Mouse (Mus musculus) stomach, embryonic 15.5 days (tissue): ENCODE results near the gene Adgra1. TPM values are rescaled to one million over a fixed set of nuclear protein-coding genes. Genes with fewer than 3 reads are reported as not detected.

Source experiments
- ATAC-seq: fragments of 200-750 bp; cut with Nextera tagmentation; 2 replicates; pipeline ENCODE4 v1.8.0; 2017; ENCODE audit warnings: low read depth, moderate number of reproducible peaks, moderate TSS enrichment; ENCODE audit not compliant: insufficient read depth, low FRiP score
- H3K27ac ChIP-seq: fragments of 300-500 bp; sonication (generic); 2 replicates; pipeline ENCODE4 v1.5.1; 2015; ENCODE audit warnings: mild to moderate bottlenecking, inconsistent platforms
- H3K27me3 ChIP-seq: fragments of 300-500 bp; sonication (generic); replicated peaks from 2 replicates; pipeline ENCODE4 v1.6.1; 2015; ENCODE audit warnings: inconsistent platforms
- H3K36me3 ChIP-seq: fragments of 300-500 bp; sonication (generic); 2 replicates; pipeline ENCODE4 v1.6.1; 2015; ENCODE audit warnings: inconsistent platforms
- H3K4me1 ChIP-seq: fragments of 300-500 bp; sonication (generic); 2 replicates; pipeline ENCODE4 v1.6.1; 2015; ENCODE audit warnings: inconsistent platforms
- H3K4me2 ChIP-seq: fragments of 300-500 bp; sonication (generic); 2 replicates; pipeline ENCODE4 v1.6.1; 2015; ENCODE audit warnings: mild to moderate bottlenecking, inconsistent platforms
- H3K4me3 ChIP-seq: fragments of 300-500 bp; sonication (generic); replicated peaks from 2 replicates; pipeline ENCODE4 v1.5.1; 2015; ENCODE audit warnings: inconsistent platforms
- H3K9ac ChIP-seq: fragments of 300-500 bp; sonication (generic); 2 replicates; pipeline ENCODE4 v1.6.1; 2015; ENCODE audit warnings: inconsistent platforms
- H3K9me3 ChIP-seq: fragments of 300-500 bp; sonication (generic); 2 replicates; pipeline ENCODE4 v1.6.1; 2016; ENCODE audit warnings: inconsistent platforms
- WGBS: fragments of 180-500 bp; shearing (Covaris S2); methylation state at CpG from one replicate; pipeline ENCODE4 v1.1.7; 2015; 5-methylcytosine and 5-hydroxymethylcytosine counted together
- polyA plus RNA-seq: library from polyadenylated mRNA; unstranded; fragments of >200 nt; fragmentation: Nextera tagmentation; extraction: Ambion mirVana; gene quantifications from 2 replicates; pipeline ENCODE4 v1.2.1, GENCODE M21; 2015

Gene Adgra1
- polyA plus RNA-seq, 1 experiment from 2014 or later, result 0.64 TPM

GRCm38 (mm10) chr7:139914141-139915047, 80.4 kb downstream of the Adgra1 start:
- no peak overlapping the region for H3K27ac ChIP-seq
- H3K9me3 ChIP-seq, result no peaks in the 10 kb centered on the region
- peaks cover 9% of the 10 kb centered on the region; the same call in 1 of the 2 replicates for H3K27me3 ChIP-seq
- peak overlapping the region; percentile 28 for H3K4me3 ChIP-seq
- H3K4me1 ChIP-seq, result peaks cover 5% of the 10 kb centered on the region; the same call in 1 of the 2 replicates
- no peak overlapping the region for H3K9ac ChIP-seq
- WGBS, result 11% methylated on average over 29 of the region's 29 CpGs
- ATAC-seq, result 0 out of 2 replicates have a peak, but pooled peaks have one; percentile 66
- H3K4me2 ChIP-seq, result peak overlapping the region; percentile 54
- no peaks in the 10 kb centered on the region for H3K36me3 ChIP-seq

- H3K4me2 ChIP-seq, result peak overlapping the region; percentile 32
Measured at GRCm38 (mm10) chr7:139915646-139916257, 81.8 kb downstream of the Adgra1 start.

GRCm38 (mm10) chr7:139916345-139916744, 82.4 kb downstream of the Adgra1 start:
- H3K4me2 ChIP-seq, result no peak overlapping the region
- peaks cover 5% of the 10 kb centered on the region; the same call in 1 of the 2 replicates for H3K4me1 ChIP-seq
- H3K27me3 ChIP-seq, result peaks cover 12% of the 10 kb centered on the region; the same call in 1 of the 2 replicates
- no peaks in the 10 kb centered on the region for H3K9me3 ChIP-seq
- no peak overlapping the region for H3K4me3 ChIP-seq
- H3K36me3 ChIP-seq, result no peaks in the 10 kb centered on the region
- no peak for ATAC-seq
- H3K9ac ChIP-seq, result no peak overlapping the region
- 0% methylated on average over 1 of the region's 1 CpGs for WGBS
- no peak overlapping the region for H3K27ac ChIP-seq

More at GRCm38 (mm10) chr7:139915646-139916257, 81.8 kb downstream of the Adgra1 start:
- Histone ChIP-seq H3K36me3 (no peaks in the 10 kb centered on the region), H3K27me3 (peaks cover 12% of the 10 kb centered on the region; the same call in 1 of the 2 replicates), H3K4me3 (no peak overlapping the region), H3K27ac (no peak overlapping the region), H3K9me3 (no peaks in the 10 kb centered on the region), H3K9ac (no peak overlapping the region), H3K4me1 (peaks cover 5% of the 10 kb centered on the region; the same call in 1 of the 2 replicates)
- ATAC-seq, result no peak
- 7% methylated on average over 14 of the region's 14 CpGs for WGBS

GRCm38 (mm10) chr7:139918262-139918661, 84.3 kb downstream of the Adgra1 start:
- Histone ChIP-seq H3K27ac (no peak overlapping the region), H3K4me2 (no peak overlapping the region), H3K27me3 (peaks cover 12% of the 10 kb centered on the region; the same call in 1 of the 2 replicates), H3K9ac (no peak overlapping the region), H3K4me3 (no peak overlapping the region), H3K9me3 (no peaks in the 10 kb centered on the region), H3K4me1 (peaks cover 5% of the 10 kb centered on the region; the same call in 1 of the 2 replicates), H3K36me3 (no peaks in the 10 kb centered on the region)
- 72% methylated on average over 4 of the region's 4 CpGs for WGBS
- ATAC-seq, result no peak

Other genes with a start within 250 kb of the Adgra1 start
- 0.10 and 0.22 TPM in 2 replicates for gene Cfap46, start 150.4 kb upstream of the Adgra1 start, polyA plus RNA-seq
- gene Kndc1, start 60.5 kb downstream of the Adgra1 start, polyA plus RNA-seq, result 0.14 and 0.34 TPM in 2 replicates
- gene Utf1, start 109.6 kb downstream of the Adgra1 start, polyA plus RNA-seq, result 0.10 TPM in 1 of 2 replicates, not detected in the other
- gene 6430531B16Rik, start 144.6 kb downstream of the Adgra1 start, polyA plus RNA-seq, result 0.21 and 0.45 TPM in 2 replicates
- 2.5 and 2.7 TPM in 2 replicates for gene Adam8, start 158.4 kb downstream of the Adgra1 start, polyA plus RNA-seq
- gene Zfp511, start 202.2 kb downstream of the Adgra1 start, polyA plus RNA-seq, result 34.8 and 35.7 TPM in 2 replicates
- 43.8 and 44.8 TPM in 2 replicates for gene Tubgcp2, start 202.5 kb downstream of the Adgra1 start, polyA plus RNA-seq
- gene Msx3, start 214.9 kb downstream of the Adgra1 start, polyA plus RNA-seq, result not detected in 2 replicates
- 3.4 and 3.6 TPM in 2 replicates for gene Caly, start 248.4 kb downstream of the Adgra1 start, polyA plus RNA-seq